Mouse (Mus musculus): ENCODE data around the gene Gm45194. TPM values are rescaled to one million over a fixed set of nuclear protein-coding genes. Genes with fewer than 3 reads are reported as not detected.

Gm45194 gene
- polyA plus RNA-seq, 1 experiment, result not detected

DNA sequence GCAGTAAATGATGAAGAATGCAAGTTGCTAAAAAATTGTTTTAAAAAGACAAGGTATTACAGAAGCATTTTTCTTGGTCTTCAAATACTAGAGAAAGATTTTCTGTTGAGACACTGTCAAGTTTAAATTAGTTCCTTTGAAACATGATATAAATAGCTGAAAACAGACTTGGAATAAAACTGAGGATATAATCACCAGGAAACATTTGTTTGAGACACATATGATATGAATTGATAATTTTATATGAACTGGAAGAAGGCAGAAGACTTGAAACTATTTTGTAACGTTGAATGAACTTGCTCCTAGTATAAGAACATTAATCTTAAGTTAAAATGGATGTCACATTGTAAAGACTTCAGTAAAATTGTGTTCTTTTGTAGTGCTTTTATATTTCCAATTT is 108.5 kb downstream of the Gm45194 start:
- H3K4me3 ChIP-seq (ENCODE audit: low read depth, low read length), result no peak overlapping the region
- H3K27me3 ChIP-seq (ENCODE audit: control insufficient read depth, insufficient read depth, low read length), result no peaks in the 10 kb centered on the region
- no peak overlapping the region for H3K27ac ChIP-seq (ENCODE audit: insufficient read depth, low read depth, low read length)
- no peak for TF ChIP-seq POLR2A (IDR thresholded peaks at IDR 0.05; ENCODE audit: low read depth, low read length)
- no peak for TF ChIP-seq CTCF (IDR thresholded peaks at IDR 0.05; ENCODE audit: extremely low read depth, insufficient read length, insufficient replicate concordance, low read depth, low read length)
- no peaks in the 10 kb centered on the region for H3K4me1 ChIP-seq (ENCODE audit: control insufficient read depth, insufficient read depth, insufficient read length, low read length)
- 22% methylated on average over 1 of the region's 1 CpGs for WGBS
- H3K36me3 ChIP-seq (ENCODE audit: control insufficient read depth, insufficient read depth, low read length), result no peaks in the 10 kb centered on the region

DNA sequence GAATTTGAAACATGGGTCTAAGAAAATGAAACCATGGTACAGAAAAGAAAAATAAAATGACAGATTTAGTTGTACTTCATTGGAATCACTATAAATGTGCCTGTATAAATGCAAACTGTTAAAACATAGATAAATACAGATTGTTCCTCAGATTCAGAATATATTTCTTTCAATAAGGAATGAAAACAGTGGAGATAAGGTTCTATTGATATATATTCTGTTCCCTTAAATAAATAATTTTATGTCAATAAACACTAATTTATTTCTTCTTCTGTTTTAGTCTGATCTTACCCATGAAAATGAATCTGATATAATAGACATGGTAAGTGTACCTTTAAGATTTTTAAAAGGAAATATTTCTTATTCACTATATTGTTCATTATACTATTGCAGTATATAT is 119.5 kb downstream of the Gm45194 start, which contains the start of gene Tex16:
Tex16 (plus strand) TSS at position 301 of the 400 bp plus-strand sequence.
- no peak within 1 kb of the TSS for H3K4me3 ChIP-seq (ENCODE audit: low read depth, low read length)
- TF ChIP-seq CTCF (IDR thresholded peaks at IDR 0.05; ENCODE audit: extremely low read depth, insufficient read length, insufficient replicate concordance, low read depth, low read length), result no peak
- TF ChIP-seq POLR2A (IDR thresholded peaks at IDR 0.05; ENCODE audit: low read depth, low read length), result no peak
- H3K36me3 ChIP-seq (ENCODE audit: control insufficient read depth, insufficient read depth, low read length), result no peaks in the 10 kb centered on the region
- no peaks in the 10 kb centered on the region for H3K4me1 ChIP-seq (ENCODE audit: control insufficient read depth, insufficient read depth, insufficient read length, low read length)
- H3K27me3 ChIP-seq (ENCODE audit: control insufficient read depth, insufficient read depth, low read length), result no peaks in the 10 kb centered on the region
- H3K27ac ChIP-seq (ENCODE audit: insufficient read depth, low read depth, low read length), result no peak within 1 kb of the TSS

DNA sequence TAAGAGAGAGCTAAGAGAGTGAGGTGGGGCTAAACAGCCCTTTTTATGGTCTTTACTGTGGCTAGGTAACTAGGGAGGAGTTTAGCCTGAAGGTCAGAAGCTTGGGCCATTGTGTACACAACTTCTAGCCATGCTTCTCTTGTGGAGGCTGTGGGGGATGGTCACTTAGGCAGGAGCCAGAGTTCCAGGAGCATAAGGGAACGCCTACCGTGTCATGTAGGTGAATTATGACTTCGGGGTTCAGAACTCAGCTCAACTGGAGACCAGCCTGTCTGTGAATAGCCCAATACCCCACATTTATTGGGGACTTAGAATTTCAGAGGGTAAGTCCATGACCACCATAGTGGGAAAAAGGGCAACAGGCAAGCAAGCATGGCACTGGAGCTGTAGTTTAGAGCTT is 347.6 kb downstream of the Gm45194 start, which contains the start of gene 4933403O08Rik:
4933403O08Rik (plus strand) TSS at position 301 of the 400 bp plus-strand sequence.
- no peaks in the 10 kb centered on the region for H3K27me3 ChIP-seq (ENCODE audit: control insufficient read depth, insufficient read depth, low read length)
- WGBS, result 91% methylated on average over 3 of the region's 3 CpGs
- no peaks in the 10 kb centered on the region for H3K36me3 ChIP-seq (ENCODE audit: control insufficient read depth, insufficient read depth, low read length)
- TF ChIP-seq POLR2A (IDR thresholded peaks at IDR 0.05; ENCODE audit: low read depth, low read length) (no peak), CTCF (IDR thresholded peaks at IDR 0.05; ENCODE audit: extremely low read depth, insufficient read length, insufficient replicate concordance, low read depth, low read length) (no peak)
- H3K27ac ChIP-seq (ENCODE audit: insufficient read depth, low read depth, low read length), result no peak within 1 kb of the TSS
- H3K4me1 ChIP-seq (ENCODE audit: control insufficient read depth, insufficient read depth, insufficient read length, low read length), result no peaks in the 10 kb centered on the region
- H3K4me3 ChIP-seq (ENCODE audit: low read depth, low read length), result no peak within 1 kb of the TSS

DNA sequence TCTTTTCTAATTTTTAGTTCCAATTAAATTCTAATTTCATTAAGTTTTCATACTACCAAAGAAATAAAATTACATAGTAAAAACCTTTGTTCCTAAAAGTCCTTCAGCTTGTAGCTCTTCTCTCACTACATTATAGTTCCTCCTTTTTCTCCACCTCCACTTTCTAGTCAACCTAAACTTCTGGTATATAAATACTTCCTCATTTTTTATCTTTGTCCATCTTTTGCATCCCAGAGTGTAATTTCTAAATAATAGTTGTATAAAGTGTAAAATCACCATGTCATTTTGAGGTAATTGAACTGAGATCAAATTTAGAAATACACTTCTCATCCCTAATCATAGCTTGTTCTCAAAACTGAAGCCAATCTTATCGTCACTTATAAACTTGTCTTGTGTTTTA is 351.7 kb downstream of the Gm45194 start:
- TF ChIP-seq CTCF (IDR thresholded peaks at IDR 0.05; ENCODE audit: extremely low read depth, insufficient read length, insufficient replicate concordance, low read depth, low read length) (no peak), POLR2A (IDR thresholded peaks at IDR 0.05; ENCODE audit: low read depth, low read length) (no peak)
- H3K36me3 ChIP-seq (ENCODE audit: control insufficient read depth, insufficient read depth, low read length), result no peaks in the 10 kb centered on the region
- 86% methylated on average over 1 of the region's 1 CpGs for WGBS
- no peaks in the 10 kb centered on the region for H3K27me3 ChIP-seq (ENCODE audit: control insufficient read depth, insufficient read depth, low read length)
- no peaks in the 10 kb centered on the region for H3K4me1 ChIP-seq (ENCODE audit: control insufficient read depth, insufficient read depth, insufficient read length, low read length)
- no peak overlapping the region for H3K4me3 ChIP-seq (ENCODE audit: low read depth, low read length)
- no peak overlapping the region for H3K27ac ChIP-seq (ENCODE audit: insufficient read depth, low read depth, low read length)

DNA sequence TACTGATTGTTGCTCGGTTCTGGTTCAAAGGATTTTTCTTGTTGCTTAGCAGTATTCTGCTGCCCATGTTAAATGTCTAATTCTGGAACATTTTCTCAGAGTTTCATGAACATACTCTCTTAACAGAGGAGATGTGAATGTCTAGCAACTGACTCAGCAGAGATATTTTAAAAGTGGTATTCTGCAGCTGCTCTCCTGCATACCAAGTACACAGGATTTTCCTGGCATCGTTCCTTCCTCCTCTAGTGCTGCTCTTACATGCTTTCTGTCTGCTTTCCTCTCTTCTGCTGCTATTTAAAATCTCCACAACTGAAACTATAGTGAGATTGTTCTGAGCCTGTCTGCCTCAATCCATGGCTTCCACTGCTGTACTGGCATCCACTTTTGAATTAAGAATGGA is 364.3 kb downstream of the Gm45194 start:
- WGBS, result 68% methylated on average over 2 of the region's 2 CpGs
- no peaks in the 10 kb centered on the region for H3K4me1 ChIP-seq (ENCODE audit: control insufficient read depth, insufficient read depth, insufficient read length, low read length)
- no peaks in the 10 kb centered on the region for H3K36me3 ChIP-seq (ENCODE audit: control insufficient read depth, insufficient read depth, low read length)
- TF ChIP-seq CTCF (IDR thresholded peaks at IDR 0.05; ENCODE audit: extremely low read depth, insufficient read length, insufficient replicate concordance, low read depth, low read length), result no peak
- no peak for TF ChIP-seq POLR2A (IDR thresholded peaks at IDR 0.05; ENCODE audit: low read depth, low read length)
- H3K27ac ChIP-seq (ENCODE audit: insufficient read depth, low read depth, low read length), result no peak overlapping the region
- H3K4me3 ChIP-seq (ENCODE audit: low read depth, low read length), result no peak overlapping the region
- no peaks in the 10 kb centered on the region for H3K27me3 ChIP-seq (ENCODE audit: control insufficient read depth, insufficient read depth, low read length)

DNA sequence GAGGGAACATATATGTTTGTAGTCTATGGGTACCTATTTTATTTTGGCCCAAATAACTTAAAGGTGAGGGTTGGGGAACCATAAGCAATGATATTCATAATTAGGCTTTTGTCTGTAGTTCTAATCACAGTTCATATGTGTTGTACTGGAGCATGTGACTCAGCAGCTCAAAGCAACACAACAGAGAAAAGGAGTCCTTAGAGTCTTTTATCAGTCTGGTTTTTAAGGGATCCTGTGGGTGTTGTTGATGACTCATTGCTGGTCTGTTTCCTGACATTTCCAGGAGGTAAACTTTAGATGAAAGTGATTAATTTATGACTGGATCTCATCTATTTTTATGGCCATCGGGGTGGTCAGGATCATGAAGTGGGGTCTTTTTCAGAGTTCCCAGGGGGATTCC is 382.4 kb downstream of the Gm45194 start:
- Histone ChIP-seq H3K36me3 (ENCODE audit: control insufficient read depth, insufficient read depth, low read length) (no peaks in the 10 kb centered on the region), H3K27ac (ENCODE audit: insufficient read depth, low read depth, low read length) (no peak overlapping the region), H3K4me1 (ENCODE audit: control insufficient read depth, insufficient read depth, insufficient read length, low read length) (no peaks in the 10 kb centered on the region), H3K27me3 (ENCODE audit: control insufficient read depth, insufficient read depth, low read length) (no peaks in the 10 kb centered on the region), H3K4me3 (ENCODE audit: low read depth, low read length) (no peak overlapping the region)
- TF ChIP-seq POLR2A (IDR thresholded peaks at IDR 0.05; ENCODE audit: low read depth, low read length) (no peak), CTCF (IDR thresholded peaks at IDR 0.05; ENCODE audit: extremely low read depth, insufficient read length, insufficient replicate concordance, low read depth, low read length) (no peak)
- WGBS, result 71% methylated on average over 1 of the region's 1 CpGs

Other genes starting within 250 kb of the Gm45194 start
- 0.03 and 0.04 TPM in 2 replicates for gene Hdx, start 194.3 kb upstream of the Gm45194 start, polyA plus RNA-seq (2012; rRNA removed)
- gene Tex16, start 119.6 kb downstream of the Gm45194 start, polyA plus RNA-seq (2012; rRNA removed), result not detected in 2 replicates